8 mouse cellular contexts compared by ENCODE assay signal in the genomic region with DNA sequence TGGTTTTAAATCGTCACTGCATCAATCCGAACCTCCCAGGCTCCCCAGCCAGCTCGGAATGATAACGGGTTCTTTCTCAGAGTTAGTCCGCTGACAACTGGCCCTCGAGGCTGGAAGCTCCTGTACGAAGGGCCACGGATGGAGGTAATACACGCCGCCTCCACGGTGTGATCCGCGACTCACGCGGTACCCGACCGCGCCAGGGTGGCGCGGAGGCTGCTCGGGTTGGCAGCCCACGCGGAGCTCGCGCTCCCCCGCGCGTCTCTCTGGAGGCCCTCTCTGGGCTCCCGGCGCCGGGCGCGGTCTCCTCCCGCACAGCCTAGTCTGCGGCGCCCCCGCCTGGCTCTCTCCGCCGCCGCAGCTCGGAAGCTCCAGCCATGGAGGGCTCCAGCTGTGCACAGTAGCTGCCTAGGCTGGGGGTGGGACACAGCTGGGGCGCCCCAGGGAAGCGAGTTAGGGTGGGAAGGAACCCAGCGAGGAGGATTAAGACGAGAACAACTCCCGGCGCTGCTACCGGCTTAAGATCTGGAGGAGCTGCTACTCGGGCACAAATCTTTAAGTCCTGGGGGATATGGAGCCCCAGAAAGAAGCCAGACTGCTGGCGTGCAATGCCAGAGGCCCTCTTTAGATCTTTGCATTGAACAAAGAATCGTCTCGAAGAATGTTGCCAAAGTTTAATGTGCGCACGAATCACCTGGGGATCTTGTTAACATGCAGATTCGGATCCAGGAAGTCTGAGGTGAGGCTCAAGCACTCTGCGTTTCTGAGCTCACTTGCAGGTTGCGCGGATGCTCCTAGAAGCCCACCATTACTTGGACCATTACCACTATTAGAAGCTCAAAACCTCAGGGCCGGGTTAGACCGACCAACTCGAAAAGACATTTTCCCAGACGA. TPM values are rescaled to one million over a fixed set of nuclear protein-coding genes. Genes with fewer than 3 reads are reported as not detected.
DNase-seq lines count a peak whose midpoint lies in the region; ATAC-seq and TF ChIP-seq lines count a peak whose summit lies in the region.

No protein-coding gene starts in this region.

- no peak overlapping the region for H3K4me3 ChIP-seq in cerebellum, adult 2 months (replicated peaks; ENCODE audit: insufficient read depth, low read depth, low read length)
- H3K4me3 ChIP-seq in intestine, embryonic 14.5 days (ENCODE audit: low read depth, low read length) = peak overlapping the region; percentile 28
- peak overlapping the region in 1 of 2 experiments; percentile 25; a peak in 1 of 4 replicates for H3K4me3 ChIP-seq in liver, embryonic 14.5 days (ENCODE audit: insufficient read depth in 1 of 2, low read depth in 2 of 2, low read length in 2 of 2)
- H3K4me3 ChIP-seq in neural tube, embryonic 11.5 days (ENCODE audit: low read depth, low read length) = peak overlapping the region; percentile 39

- H3K4me1 ChIP-seq in cerebellum, adult 2 months (ENCODE audit: control insufficient read depth, insufficient read depth, low read length) = peaks cover 4% of the 10 kb centered on the region
- H3K4me1 ChIP-seq in intestine, embryonic 14.5 days (replicated peaks; ENCODE audit: control insufficient read depth, insufficient read depth, low read length) = peaks cover 11% of the 10 kb centered on the region; the same call in 1 of the 2 replicates
- no peaks in the 10 kb centered on the region for H3K4me1 ChIP-seq in liver, embryonic 14.5 days (replicated peaks; ENCODE audit: control insufficient read depth in 2 of 2, insufficient read depth in 2 of 2, low read length in 1 of 2)
- peaks cover 11% of the 10 kb centered on the region; the same call in 1 of the 2 replicates for H3K4me1 ChIP-seq in neural tube, embryonic 11.5 days (ENCODE audit: control insufficient read depth, insufficient read depth, low read length)

- no peak for TF ChIP-seq EP300 in liver, embryonic 14.5 days (IDR thresholded peaks at IDR 0.05; ENCODE audit: low read depth)

- H3K36me3 ChIP-seq in intestine, embryonic 14.5 days (ENCODE audit: control insufficient read depth, insufficient read depth, low read length) = no peaks in the 10 kb centered on the region
- no peaks in the 10 kb centered on the region for H3K36me3 ChIP-seq in liver, embryonic 14.5 days (replicated peaks; ENCODE audit: control insufficient read depth, insufficient read depth, low read depth)
- no peaks in the 10 kb centered on the region for H3K36me3 ChIP-seq in neural tube, embryonic 11.5 days (ENCODE audit: control insufficient read depth, insufficient read depth, low read length)

- peak overlapping the region; percentile 53 for H3K4me2 ChIP-seq in intestine, embryonic 14.5 days (ENCODE audit: low read length)
- peak overlapping the region; percentile 33; the same call in 1 of the 2 replicates for H3K4me2 ChIP-seq in liver, embryonic 14.5 days (ENCODE audit: low read depth)
- H3K4me2 ChIP-seq in neural tube, embryonic 11.5 days (ENCODE audit: low read depth) = peak overlapping the region; percentile 91

- no peak overlapping the region for H3K27ac ChIP-seq in cerebellum, adult 2 months (ENCODE audit: insufficient read depth, low read length)
- no peak overlapping the region for H3K27ac ChIP-seq in intestine, embryonic 14.5 days (ENCODE audit: low read depth)
- H3K27ac ChIP-seq in liver, embryonic 14.5 days = no peak overlapping the region
- no peak overlapping the region for H3K27ac ChIP-seq in neural tube, embryonic 11.5 days (ENCODE audit: low read depth, low read length)

- no peak for TF ChIP-seq CTCF in cerebellum, adult 2 months (IDR thresholded peaks at IDR 0.05; ENCODE audit: borderline replicate concordance, insufficient read depth, low read depth, low read length)
- TF ChIP-seq CTCF in liver, embryonic 14.5 days (IDR thresholded peaks at IDR 0.05; ENCODE audit: low read depth) = peak; percentile 38

- 2% methylated on average over 62 of the region's 62 CpGs for WGBS in cerebellum, adult 2 months
- WGBS in intestine, embryonic 14.5 days = under 1% methylated on average over 62 of the region's 62 CpGs
- under 1% methylated on average over 60 of the region's 62 CpGs for WGBS in liver, embryonic 14.5 days (ENCODE audit: insufficient replicate concordance)
- WGBS in neural tube, embryonic 11.5 days = under 1% methylated on average over 62 of the region's 62 CpGs

- peaks cover 17% of the 10 kb centered on the region; the same call in 1 of the 2 replicates for H3K27me3 ChIP-seq in cerebellum, adult 2 months (ENCODE audit: control insufficient read depth, insufficient read depth, low read length)
- peaks cover 93% of the 10 kb centered on the region for H3K27me3 ChIP-seq in intestine, embryonic 14.5 days (replicated peaks; ENCODE audit: control insufficient read depth, insufficient read depth, low read length)
- H3K27me3 ChIP-seq in liver, embryonic 14.5 days (ENCODE audit: control insufficient read depth, insufficient read depth, low read length) = peaks cover 66% of the 10 kb centered on the region
- peaks cover 51% of the 10 kb centered on the region for H3K27me3 ChIP-seq in neural tube, embryonic 11.5 days (ENCODE audit: control insufficient read depth, insufficient read depth, low read length)

- no peak for TF ChIP-seq POLR2A in cerebellum, adult 2 months (IDR thresholded peaks at IDR 0.05; ENCODE audit: borderline replicate concordance, insufficient read depth, low read length)

- peak; percentile 25 to 60 for DNase-seq in cerebellum, adult 2 months
- no peak for DNase-seq in cerebellum, adult 11 months
- DNase-seq in embryo, embryonic 10 days (ENCODE audit: low spot score) = peak; percentile 78
- DNase-seq in intestine, embryonic 14.5 days (ENCODE audit: low spot score) = peak; percentile 81
- no peak for DNase-seq in liver, embryonic 14.5 days (ENCODE audit: low read depth in 3 of 3, low spot score in 3 of 3)
- peak; percentile 89 for DNase-seq in neural tube, embryonic 11.5 days (ENCODE audit: low spot score)

- no peak overlapping the region for H3K9ac ChIP-seq in intestine, embryonic 14.5 days (ENCODE audit: low read length)
- no peak overlapping the region for H3K9ac ChIP-seq in liver, embryonic 14.5 days (replicated peaks)
- H3K9ac ChIP-seq in neural tube, embryonic 11.5 days (ENCODE audit: low read length) = peak overlapping the region; percentile 45

- ATAC-seq in granulocyte monocyte progenitor cell, adult 5-6 weeks (replicated peaks; ENCODE audit: poor library complexity, severe bottlenecking) = peak; percentile 84
- peak; percentile 82 for ATAC-seq in intestine, embryonic 14.5 days (replicated peaks; ENCODE audit: low FRiP score, low TSS enrichment, low read depth)
- no peak for ATAC-seq in liver, embryonic 14.5 days (ENCODE audit: insufficient read depth)
- ATAC-seq in neural tube, embryonic 11.5 days (ENCODE audit: insufficient read depth, low FRiP score, low TSS enrichment) = peak; percentile 93
- no peak for ATAC-seq in monocyte, adult 5-6 weeks (replicated peaks; ENCODE audit: insufficient number of reproducible peaks, low FRiP score, low TSS enrichment, poor library complexity, severe bottlenecking)

- no peaks in the 10 kb centered on the region for H3K9me3 ChIP-seq in intestine, embryonic 14.5 days (ENCODE audit: control insufficient read depth, low read length)
- no peaks in the 10 kb centered on the region for H3K9me3 ChIP-seq in liver, embryonic 14.5 days (ENCODE audit: control insufficient read depth, low read length)
- no peaks in the 10 kb centered on the region for H3K9me3 ChIP-seq in neural tube, embryonic 11.5 days (ENCODE audit: control insufficient read depth, low read length)

RNA-seq across cellular contexts. Expression of gene Mecom, which starts 32.7 kb away (rescaled TPM):
- polyA plus RNA-seq in cerebellum, adult 2 months (2012; rRNA removed) = 2.6 and 4.3 TPM in 2 replicates
- 1.9 TPM in 1 of 2 replicates, not detected in the other for total RNA-seq in granulocyte monocyte progenitor cell, adult 5-6 weeks (2014; fragmentation: Nextera tagmentation)
- 0.72 and 0.90 TPM in 2 replicates for total RNA-seq in granulocyte monocyte progenitor cell, adult 5-6 weeks (2017)
- 15.2 and 17.6 TPM in 2 replicates for polyA plus RNA-seq in intestine, embryonic 14.5 days (2014; fragmentation: Nextera tagmentation; extraction: Ambion mirVana)
- polyA plus RNA-seq in liver, embryonic 14.5 days (2012; rRNA removed) = 0.56 and 0.75 TPM in 2 replicates
- polyA plus RNA-seq in liver, embryonic 14.5 days (2014; fragmentation: Nextera tagmentation; extraction: Ambion mirVana) = 0.66 and 0.67 TPM in 2 replicates
- polyA plus RNA-seq in neural tube, embryonic 11.5 days (2014; fragmentation: Nextera tagmentation; extraction: Ambion mirVana) = 31.8 and 32.1 TPM in 2 replicates
- total RNA-seq in monocyte, adult 5-6 weeks (2017) = not detected in 3 replicates

Comparison
In these comparisons a context has a peak if more than half of its experiments do, and no peak if none do; other contexts are left out.
1. DNase-seq: peak in cerebellum, adult 2 months (2 of 2), embryo, embryonic 10 days (single experiment), intestine, embryonic 14.5 days (single experiment) and neural tube, embryonic 11.5 days (single experiment); none in cerebellum, adult 11 months (single experiment) and liver, embryonic 14.5 days (0 of 3).
2. ATAC-seq: peak in granulocyte monocyte progenitor cell, adult 5-6 weeks (single experiment), intestine, embryonic 14.5 days (single experiment) and neural tube, embryonic 11.5 days (single experiment); none in liver, embryonic 14.5 days (single experiment) and monocyte, adult 5-6 weeks (single experiment).
3. H3K4me2 ChIP-seq: peak in every context shown above with its lines; median percentile 91 in neural tube, embryonic 11.5 days; 53 in intestine, embryonic 14.5 days; 33 in liver, embryonic 14.5 days.